Mouse (Mus musculus): ENCODE results near the gene Nos1. TPM values are rescaled to one million over a fixed set of nuclear protein-coding genes. Genes with fewer than 3 reads are reported as not detected.
"Not testable (repeated sequence)": the region's sequence is repeated elsewhere in the genome, so short reads cannot be mapped to it uniquely, and the experiment has no call there.

The Nos1 gene
- total RNA-seq, 2 experiments from 2014 or later: 11.8 to 13.3 TPM

DNA sequence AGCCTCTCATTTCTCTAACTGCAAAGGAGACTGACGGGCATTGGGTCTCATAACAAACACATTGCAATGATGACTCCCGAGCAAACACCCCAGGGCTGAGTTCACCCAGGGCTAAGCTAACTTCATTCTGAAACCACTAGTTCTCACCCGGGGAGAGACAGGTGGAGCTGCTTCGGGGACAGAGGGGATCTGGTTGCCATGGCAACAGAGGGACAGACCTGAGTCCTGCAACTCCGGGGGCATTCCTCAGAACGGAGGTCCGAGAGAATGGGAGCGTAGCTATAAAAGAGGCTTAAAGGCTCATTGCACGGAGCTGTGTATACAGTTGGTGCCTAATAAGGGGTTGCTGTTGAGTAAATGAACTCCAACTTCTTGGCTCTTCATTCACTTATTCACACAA is 56.9 kb downstream of the Nos1 start:
- DNase-seq (ENCODE audit: low spot score in 2 of 2): no peak

DNA sequence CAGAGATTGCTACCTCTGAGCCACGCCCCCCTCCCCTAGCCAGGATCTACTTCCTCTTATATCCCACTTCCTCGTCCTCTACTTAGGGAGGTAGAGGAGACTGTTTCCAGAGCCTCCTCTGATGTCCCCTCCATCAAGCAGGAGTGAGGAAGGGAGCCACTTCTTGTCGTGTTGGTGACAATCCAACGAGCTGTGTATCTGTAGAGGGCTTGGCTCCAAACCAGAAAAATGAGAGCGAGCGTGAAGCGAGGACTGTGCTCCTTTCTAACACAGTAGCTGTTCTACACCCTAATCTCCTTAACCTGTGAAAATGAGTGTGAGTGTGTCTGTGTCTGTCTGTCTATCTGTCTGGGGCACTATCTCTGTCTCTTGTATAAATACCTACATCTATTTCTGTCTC is 58.7 kb downstream of the Nos1 start:
- DNase-seq (ENCODE audit: low spot score in 2 of 2): no peak

GRCm38 (mm10) chr5:117840203-117840602 is 59.4 kb downstream of the Nos1 start:
- DNase-seq (ENCODE audit: low spot score in 2 of 2): no peak

DNA sequence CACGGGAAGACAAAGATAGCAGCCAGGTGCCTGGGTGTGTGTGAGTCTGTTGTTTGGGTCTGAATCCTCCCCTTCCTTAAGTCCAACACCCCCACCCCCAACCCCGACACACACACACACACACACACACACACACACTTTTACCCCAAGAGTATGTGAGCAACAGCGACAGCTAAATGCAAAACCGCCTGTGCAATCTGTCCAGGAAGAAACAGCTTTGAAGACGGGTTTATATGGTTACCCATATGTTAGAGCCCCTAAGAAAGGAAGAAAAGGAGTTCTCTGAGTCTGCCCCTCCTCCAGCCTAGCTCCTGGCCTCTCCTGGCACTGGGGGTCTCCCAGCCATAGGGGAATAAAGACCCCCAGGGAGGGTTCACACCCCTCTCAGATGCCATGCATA is 60.2 kb downstream of the Nos1 start:
- no peak for DNase-seq (ENCODE audit: low spot score in 2 of 2)

GRCm38 (mm10) chr5:117841651-117842347 is 61.0 kb downstream of the Nos1 start:
- DNase-seq (ENCODE audit: low spot score in 2 of 2): peak; percentile 25 to 36

- no peak for DNase-seq (ENCODE audit: low spot score in 2 of 2)
Measured at GRCm38 (mm10) chr5:117842699-117843098, 61.9 kb downstream of the Nos1 start.

GRCm38 (mm10) chr5:117844611-117845010 is 63.8 kb downstream of the Nos1 start:
- no peak for DNase-seq (ENCODE audit: low spot score in 2 of 2)

DNA sequence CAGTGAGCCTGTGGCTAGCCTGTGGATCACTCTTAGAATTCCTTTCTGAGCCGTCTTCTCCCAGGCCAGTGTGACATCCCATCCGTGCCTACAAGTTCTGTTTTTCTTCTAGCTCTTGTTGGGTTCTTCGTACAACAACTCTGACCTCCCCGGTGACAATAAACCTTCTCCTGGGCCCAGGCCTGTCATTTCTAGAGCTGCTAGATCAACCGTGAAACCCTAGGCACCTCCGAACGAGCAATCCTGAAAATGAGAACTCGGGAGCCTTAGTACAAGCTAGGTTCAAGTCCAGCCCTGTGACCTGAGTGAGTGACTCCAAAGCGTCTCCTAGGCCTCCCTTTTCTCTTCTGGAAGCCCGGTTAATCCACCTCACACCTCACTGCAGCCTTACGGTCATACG is 69.6 kb downstream of the Nos1 start:
- DNase-seq (ENCODE audit: low spot score in 2 of 2): no peak

DNA sequence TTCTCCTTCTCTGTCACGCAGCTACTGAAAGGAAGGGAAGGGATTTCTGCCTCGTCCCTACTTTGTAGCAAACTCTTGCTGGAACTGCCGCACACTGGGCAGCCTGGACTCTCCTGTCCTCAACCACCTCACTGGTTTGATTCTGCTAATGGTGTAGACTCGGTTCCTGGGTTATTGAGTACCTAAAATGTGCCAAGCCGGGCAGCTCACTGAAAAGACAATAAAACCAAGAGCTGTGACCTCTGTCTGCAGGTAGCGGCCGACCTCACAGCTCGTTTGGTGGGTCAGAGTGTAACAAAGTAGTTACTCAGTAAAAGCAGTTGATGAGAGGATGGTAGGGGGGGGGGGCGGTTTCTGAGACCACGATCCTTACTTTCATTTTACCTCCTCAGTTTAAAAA is 72.9 kb downstream of the Nos1 start:
- no peak for DNase-seq (ENCODE audit: low spot score in 2 of 2)

DNA sequence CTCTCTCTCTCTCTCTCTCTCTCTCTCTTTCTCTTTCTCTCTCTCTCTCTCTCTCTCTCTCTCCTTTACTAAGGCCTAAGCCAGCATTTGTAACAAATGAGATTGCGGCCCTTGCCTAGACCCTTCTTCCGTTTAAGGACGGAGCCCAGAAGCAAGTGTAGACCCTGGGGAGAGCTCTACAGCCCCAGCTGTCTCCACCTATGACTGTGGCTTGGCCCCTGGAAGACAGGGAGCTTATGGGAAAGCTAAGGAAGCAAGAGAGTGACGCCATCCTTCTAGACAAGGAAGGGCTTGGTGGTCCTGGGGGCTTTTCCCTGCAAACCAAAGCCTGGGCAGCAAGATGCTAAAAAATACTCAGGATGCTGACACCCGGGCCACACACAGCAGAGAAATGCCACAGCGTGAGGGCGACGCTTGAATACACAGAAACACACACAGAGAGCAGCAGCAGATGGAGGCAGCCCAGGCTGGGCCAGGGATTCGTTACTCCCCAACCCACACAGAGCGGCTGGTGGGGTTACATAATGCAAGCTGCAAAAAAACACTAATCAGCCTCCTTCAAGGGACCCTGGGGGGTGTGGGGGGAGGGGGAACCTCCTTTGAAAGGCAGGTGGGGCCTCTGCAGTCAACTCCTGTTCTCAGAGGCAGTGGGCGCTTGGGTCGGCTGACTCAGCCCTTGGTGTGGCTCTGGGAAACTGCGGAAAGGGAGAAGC is 83.9 kb downstream of the Nos1 start:
- DNase-seq (ENCODE audit: low spot score in 2 of 2): no peak

- no peak for DNase-seq (ENCODE audit: low spot score in 2 of 2)
Measured at GRCm38 (mm10) chr5:117865876-117866275, 85.0 kb downstream of the Nos1 start.

GRCm38 (mm10) chr5:117871614-117872013 is 90.8 kb downstream of the Nos1 start:
- no peak for DNase-seq (ENCODE audit: low spot score in 2 of 2)

DNA sequence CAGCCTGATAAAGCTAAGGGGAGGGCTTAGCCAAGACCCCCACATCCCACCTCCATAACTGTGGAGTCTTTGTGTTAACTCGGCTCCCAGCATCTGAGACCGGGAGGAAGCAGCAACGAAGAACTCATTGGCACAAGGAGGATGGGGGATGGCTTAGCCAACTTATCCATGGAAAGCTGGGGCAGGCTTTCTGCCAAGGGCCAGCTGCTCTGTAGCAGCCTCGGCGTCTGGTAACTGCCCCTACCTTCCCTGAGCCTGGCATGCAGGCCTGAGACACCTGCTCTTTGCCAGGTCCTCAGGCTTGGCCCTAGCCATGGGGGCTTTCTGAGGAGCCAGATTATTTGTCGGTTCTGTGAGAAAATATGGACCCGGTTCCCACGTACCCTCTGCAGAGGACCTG is 93.0 kb downstream of the Nos1 start:
- peak in 1 of 2 experiments; percentile 51 for DNase-seq (ENCODE audit: low spot score in 2 of 2)

GRCm38 (mm10) chr5:117874236-117874635 is 93.4 kb downstream of the Nos1 start:
- no peak for DNase-seq (ENCODE audit: low spot score in 2 of 2)

- no peak for DNase-seq (ENCODE audit: low spot score in 2 of 2)
Measured at GRCm38 (mm10) chr5:117879136-117879535, 98.3 kb downstream of the Nos1 start.

GRCm38 (mm10) chr5:117880916-117881555 is 100.2 kb downstream of the Nos1 start:
- no peak for DNase-seq (ENCODE audit: low spot score in 2 of 2)

GRCm38 (mm10) chr5:117882411-117882810 is 101.6 kb downstream of the Nos1 start:
- DNase-seq (ENCODE audit: low spot score in 2 of 2): not testable (repeated sequence)

DNA sequence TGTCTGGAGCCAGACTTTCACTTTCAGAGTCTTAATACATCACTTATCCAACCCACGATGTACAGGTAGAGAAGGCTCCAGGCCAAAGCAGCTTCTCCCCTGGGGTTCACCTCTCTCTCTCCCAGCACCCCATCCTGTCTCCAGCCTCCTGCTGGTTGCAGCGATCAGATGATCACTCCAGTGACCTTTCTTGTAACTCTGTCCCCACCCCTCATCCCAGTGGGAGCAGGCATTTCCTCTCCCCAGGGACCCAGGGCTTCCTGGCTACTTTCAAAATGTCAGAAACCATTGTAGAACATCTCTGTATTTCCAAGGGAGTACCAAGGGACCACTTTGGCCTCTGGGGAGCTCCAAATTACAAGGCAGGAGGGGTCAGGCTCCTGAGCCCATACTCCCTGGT is 104.2 kb downstream of the Nos1 start:
- no peak for DNase-seq (ENCODE audit: low spot score in 2 of 2)

DNA sequence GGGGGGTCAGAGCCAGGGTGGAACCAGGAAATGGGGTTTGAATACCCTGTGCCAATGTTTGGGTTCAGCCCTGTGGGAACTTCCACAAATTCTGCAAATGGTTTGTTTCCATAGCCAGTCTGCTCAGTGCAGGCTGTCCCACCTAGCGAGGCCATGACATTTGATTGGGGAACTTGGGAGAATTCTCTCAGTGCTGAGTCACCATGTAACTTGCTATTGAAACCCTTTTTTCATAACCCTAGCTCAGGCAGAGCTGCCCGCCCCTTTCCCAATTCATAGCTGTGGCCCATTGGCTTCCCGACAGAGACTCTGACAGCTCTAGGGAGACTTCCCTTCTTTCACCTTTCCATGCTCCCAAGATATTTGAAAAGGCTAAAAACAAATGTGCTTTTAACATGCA is 107.3 kb downstream of the Nos1 start:
- DNase-seq (ENCODE audit: low spot score in 2 of 2): no peak

GRCm38 (mm10) chr5:117888946-117889345 is 108.1 kb downstream of the Nos1 start:
- no peak for DNase-seq (ENCODE audit: low spot score in 2 of 2)

- no peak for DNase-seq (ENCODE audit: low spot score in 2 of 2)
Measured at GRCm38 (mm10) chr5:117889571-117889970, 108.7 kb downstream of the Nos1 start.

GRCm38 (mm10) chr5:117890871-117891270 is 110.0 kb downstream of the Nos1 start:
- DNase-seq (ENCODE audit: low spot score in 2 of 2): no peak

Measured in gastrocnemius, postnatal 4 days (tissue).